Mouse (Mus musculus) CH12.LX (cell line): Measurements from ENCODE around the gene Ccdc188. TPM values are rescaled to one million over a fixed set of nuclear protein-coding genes. Genes with fewer than 3 reads are reported as not detected.

Experiments used
- DNase-seq: peaks from one replicate; pipeline ENCODE4 v3.0.0-alpha.2; 2013; ENCODE audit errors: extremely low read depth
- H3K27ac ChIP-seq: 2 replicates; pipeline ENCODE4 v1.5.1; 2012; ENCODE audit warnings: low read depth, mild to moderate bottlenecking, control low read depth, moderate library complexity; ENCODE audit not compliant: insufficient read depth
- H3K27me3 ChIP-seq: replicated peaks from 2 replicates; pipeline ENCODE3; 2012; ENCODE audit warnings: inconsistent platforms
- H3K36me3 ChIP-seq, 2 experiments: replicated peaks in 1 of 2; 2 replicates each; pipeline versions ENCODE3 to v1.6.1; 2012; ENCODE audit warnings: inconsistent platforms in 1 of 2, low read length in 1 of 2, mild to moderate bottlenecking in 1 of 2, mixed read lengths in 1 of 2, moderate library complexity in 1 of 2; ENCODE audit not compliant: control insufficient read depth in 1 of 2, insufficient read depth in 1 of 2
- H3K4me1 ChIP-seq, 2 experiments: 2 replicates each; pipeline ENCODE4 v1.6.1; 2012; ENCODE audit warnings: inconsistent platforms in 1 of 2, moderate library complexity in 1 of 2; ENCODE audit not compliant: insufficient read depth in 2 of 2, control insufficient read depth in 1 of 2
- H3K4me2 ChIP-seq: 2 replicates; pipeline ENCODE4 v1.6.1; 2012; ENCODE audit warnings: low read depth, mild to moderate bottlenecking, control low read depth; ENCODE audit not compliant: poor library complexity, insufficient read depth, severe bottlenecking
- H3K4me3 ChIP-seq, 3 experiments: fragments of 150-350 bp in 1 of 3; sonication (generic) in 1 of 3; replicated peaks in 1 of 3; 2 replicates each; pipeline versions ENCODE3 to v1.5.1; 2011 to 2012; ENCODE audit warnings: low read depth in 2 of 3, low read length in 2 of 3, mild to moderate bottlenecking in 2 of 3, moderate library complexity in 2 of 3, control low read depth in 1 of 3, improper control_type of control experiment in 1 of 3, inconsistent platforms in 1 of 3, mixed read lengths in 1 of 3; ENCODE audit not compliant: poor library complexity in 1 of 3
- H3K79me2 ChIP-seq: replicated peaks from 2 replicates; pipeline ENCODE4 v1.6.1; 2012; ENCODE audit warnings: mild to moderate bottlenecking, moderate library complexity; ENCODE audit not compliant: control insufficient read depth, poor library complexity, insufficient read depth, severe bottlenecking; ENCODE audit errors: extremely low read depth
- H3K9ac ChIP-seq: 2 replicates; pipeline ENCODE4 v1.6.1; 2012; ENCODE audit warnings: low read depth, mild to moderate bottlenecking, control low read depth, moderate library complexity; ENCODE audit not compliant: insufficient read depth
- H3K9me3 ChIP-seq: replicated peaks from 2 replicates; pipeline ENCODE3; 2012; ENCODE audit warnings: low read length, inconsistent platforms, mixed read lengths
- CHD2 ChIP-seq: IDR thresholded peaks from 2 replicates; pipeline ENCODE4 v1.6.1; 2011; ENCODE audit warnings: low read length, improper control_type of control experiment
- CTCF ChIP-seq, 2 experiments: IDR thresholded peaks in 1 of 2; conservative IDR thresholded peaks in 1 of 2; 2 replicates each; pipeline ENCODE4 v1.5.1; 2011 to 2012; ENCODE audit warnings: low read depth in 2 of 2, low read length in 2 of 2, improper control_type of control experiment in 1 of 2, inconsistent platforms in 1 of 2, mild to moderate bottlenecking in 1 of 2, moderate library complexity in 1 of 2
- E2F4 ChIP-seq: IDR thresholded peaks from 2 replicates; pipeline ENCODE4 v1.6.1; 2011; ENCODE audit warnings: low read depth, low read length, improper control_type of control experiment; ENCODE audit not compliant: insufficient replicate concordance
- EP300 ChIP-seq: IDR thresholded peaks from 2 replicates; pipeline ENCODE4 v1.6.1; 2011; ENCODE audit warnings: low read length, improper control_type of control experiment
- ETS1 ChIP-seq: conservative IDR thresholded peaks from 2 replicates; pipeline ENCODE4 v1.6.1; 2012; ENCODE audit warnings: low read depth, mild to moderate bottlenecking, inconsistent platforms, low read length, improper control_type of control experiment, moderate library complexity
- GABPA ChIP-seq: IDR thresholded peaks from 2 replicates; pipeline ENCODE4 v1.6.1; 2012; ENCODE audit warnings: low read depth, low read length, improper control_type of control experiment, inconsistent platforms; ENCODE audit not compliant: insufficient replicate concordance
- HCFC1 ChIP-seq: IDR thresholded peaks from 2 replicates; pipeline ENCODE4 v1.6.1; 2012; ENCODE audit warnings: low read depth, mild to moderate bottlenecking, inconsistent platforms, low read length, improper control_type of control experiment
- IRF4 ChIP-seq: IDR thresholded peaks from 2 replicates; pipeline ENCODE4 v1.6.1; 2014; ENCODE audit warnings: low read depth, mild to moderate bottlenecking, inconsistent platforms, low read length, improper control_type of control experiment
- JUN ChIP-seq: IDR thresholded peaks from 2 replicates; pipeline ENCODE4 v1.6.1; 2011; ENCODE audit warnings: low read depth, mild to moderate bottlenecking, low read length, improper control_type of control experiment, moderate library complexity; ENCODE audit not compliant: insufficient read depth
- JUND ChIP-seq: conservative IDR thresholded peaks from 2 replicates; pipeline ENCODE4 v1.6.1; 2011; ENCODE audit warnings: low read depth, low read length, improper control_type of control experiment
- KAT2A ChIP-seq: IDR thresholded peaks from 2 replicates; pipeline ENCODE4 v1.6.1; 2012; ENCODE audit warnings: low read length, improper control_type of control experiment, inconsistent platforms; ENCODE audit not compliant: insufficient replicate concordance
- NRF1 ChIP-seq: IDR thresholded peaks from 2 replicates; pipeline ENCODE4 v1.6.1; 2014; ENCODE audit warnings: low read depth, mild to moderate bottlenecking, inconsistent platforms, low read length, improper control_type of control experiment, moderate library complexity
- PAX5 ChIP-seq: IDR thresholded peaks from 2 replicates; pipeline ENCODE4 v1.6.1; 2012; ENCODE audit warnings: low read length, inconsistent platforms, mixed read lengths
- POLR2A ChIP-seq: IDR thresholded peaks from 2 replicates; pipeline ENCODE4 v1.6.1; 2011; ENCODE audit warnings: low read depth, mild to moderate bottlenecking, improper control_type of control experiment, low read length
- POLR2AphosphoS2 ChIP-seq: IDR thresholded peaks from 2 replicates; pipeline ENCODE4 v1.6.1; 2011; ENCODE audit warnings: low read depth, low read length, improper control_type of control experiment
- RAD21 ChIP-seq: IDR thresholded peaks from 2 replicates; pipeline ENCODE4 v1.6.1; 2011; ENCODE audit warnings: low read depth, mild to moderate bottlenecking, low read length, improper control_type of control experiment, moderate library complexity
- SIN3A ChIP-seq: IDR thresholded peaks from 2 replicates; pipeline ENCODE4 v1.6.1; 2012; ENCODE audit warnings: low read length, improper control_type of control experiment, inconsistent platforms
- USF2 ChIP-seq: conservative IDR thresholded peaks from 2 replicates; pipeline ENCODE4 v1.6.1; 2011; ENCODE audit warnings: low read depth, low read length, improper control_type of control experiment
- ZMIZ1 ChIP-seq: IDR thresholded peaks from 2 replicates; pipeline ENCODE4 v1.6.1; 2012; ENCODE audit warnings: low read depth, mild to moderate bottlenecking, inconsistent platforms, low read length, improper control_type of control experiment
- ZNF384 ChIP-seq: IDR thresholded peaks from 2 replicates; pipeline ENCODE4 v1.6.1; 2012; ENCODE audit warnings: low read depth, low read length, improper control_type of control experiment, inconsistent platforms
- dilution Hi-C: fragments of 300-500 bp; cut with MboI; formaldehyde crosslinking; loops from 2 replicates; pipeline ENCODE4 v1.14.3; 2020; ENCODE audit warnings: low sequenced_read_pairs; ENCODE audit not compliant: extremely low pct_unique_long_range_greater_than_20kb, extremely low pct_ligation_motif_present
- in situ Hi-C: fragments of 300-500 bp; cut with MboI; formaldehyde crosslinking; loops from 3 replicates; pipeline ENCODE4 v1.14.3; 2019; ENCODE audit warnings: low sequenced_read_pairs, low pct_ligation_motif_present, low pct_unique_long_range_greater_than_20kb, mixed read lengths
- polyA plus RNA-seq: library from polyadenylated mRNA; unstranded; fragments of >175 nt; gene quantifications from 2 replicates; pipeline ENCODE4 v1.2.1, GENCODE M21; 2012; ENCODE audit warnings: low read depth; ENCODE audit not compliant: insufficient read length
- total RNA-seq, 2 experiments: library from RNA; depleted of rRNA; stranded (reverse); fragments of 300-350 nt in 1 of 2; fragments of >200 nt in 1 of 2; gene quantifications; 2 replicates each; pipeline ENCODE4 v1.2.3; 2012 to 2014

Gene Ccdc188
- total and polyA plus RNA-seq, 3 experiments, result 0.30 TPM; not detected in 2

DNA sequence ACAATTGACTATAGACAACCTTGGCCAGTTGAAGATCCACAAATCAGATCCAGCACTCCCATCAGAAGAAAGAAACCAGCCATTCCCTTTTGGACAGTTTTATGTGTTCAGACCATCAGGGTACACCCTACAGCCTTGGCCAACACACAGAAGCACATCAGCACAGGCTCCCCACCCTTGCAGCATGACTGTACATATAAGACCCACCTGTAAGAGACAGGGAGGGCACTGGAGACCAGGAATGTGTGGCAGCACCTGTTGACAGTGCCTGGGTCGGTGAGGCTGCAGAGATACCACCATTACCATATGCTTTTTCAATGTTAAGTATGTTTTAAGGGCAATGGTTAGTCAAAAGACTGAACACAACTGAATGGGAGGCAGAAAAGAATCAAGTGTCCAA, 36.2 kb downstream of the Ccdc188 start:
- in situ Hi-C loops (loop anchor here (5.0 kb wide), 1 partner anchor 33 kb away; the partner anchor contains the start of gene Dgcr8), dilution Hi-C loops (no loop called here)
- no peak for TF ChIP-seq JUND
- TF ChIP-seq POLR2A, result peak; percentile 44
- no peak overlapping the region for H3K27ac ChIP-seq
- H3K79me2 ChIP-seq, result peaks cover 23% of the 10 kb centered on the region
- H3K9me3 ChIP-seq, result no peaks in the 10 kb centered on the region
- no peak overlapping the region for H3K4me2 ChIP-seq
- H3K36me3 ChIP-seq, result peaks cover 75 to 88% of the 10 kb centered on the region in 2 experiments
- H3K4me3 ChIP-seq, result no peak overlapping the region
- no peaks in the 10 kb centered on the region for H3K27me3 ChIP-seq
- H3K4me1 ChIP-seq, result peaks cover 8 to 24% of the 10 kb centered on the region in 2 experiments
- no peak overlapping the region for H3K9ac ChIP-seq
- no peak for DNase-seq

DNA sequence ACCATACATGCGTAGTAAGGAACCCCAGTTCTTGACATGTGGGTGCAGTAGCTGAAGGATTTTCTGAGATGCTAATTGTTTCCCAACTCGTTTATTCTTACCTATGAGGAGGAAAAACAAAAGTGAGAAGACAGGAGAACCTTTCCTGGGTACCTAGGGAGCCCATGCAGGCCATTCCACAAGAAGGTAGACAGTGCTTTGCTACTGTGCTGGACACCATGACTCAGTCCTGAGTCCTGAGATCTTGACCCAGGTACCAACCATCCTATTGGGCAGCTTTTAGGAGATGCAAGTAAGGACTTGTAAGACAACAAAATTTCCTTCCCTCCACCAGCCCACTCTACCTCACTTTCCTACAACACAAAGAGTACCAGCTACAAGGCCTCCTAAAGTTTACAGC, 40.5 kb downstream of the Ccdc188 start, which contains the start of gene Gm49776:
TSS of gene Gm49776 (minus strand) at position 101 of the 400 bp plus-strand sequence.
- H3K4me1 ChIP-seq, result no peaks in the 10 kb centered on the region
- 0 out of 2 replicates have a peak, but pooled peaks cover 18% of the 10 kb centered on the region for H3K79me2 ChIP-seq
- in situ Hi-C loops, result no loop called here
- no peak for DNase-seq
- H3K4me2 ChIP-seq, result no peak within 1 kb of the TSS
- no peaks in the 10 kb centered on the region for H3K27me3 ChIP-seq
- peaks cover 83 to 92% of the 10 kb centered on the region in 2 experiments for H3K36me3 ChIP-seq
- dilution Hi-C loops, result no loop called here
- TF ChIP-seq EP300 (no peak), POLR2AphosphoS2 (peak; percentile 31; the same call in 1 of the 2 replicates)
- H3K9me3 ChIP-seq, result no peaks in the 10 kb centered on the region
- no peak within 1 kb of the TSS for H3K27ac ChIP-seq
- no peak within 1 kb of the TSS for H3K4me3 ChIP-seq
- no peak within 1 kb of the TSS for H3K9ac ChIP-seq

DNA sequence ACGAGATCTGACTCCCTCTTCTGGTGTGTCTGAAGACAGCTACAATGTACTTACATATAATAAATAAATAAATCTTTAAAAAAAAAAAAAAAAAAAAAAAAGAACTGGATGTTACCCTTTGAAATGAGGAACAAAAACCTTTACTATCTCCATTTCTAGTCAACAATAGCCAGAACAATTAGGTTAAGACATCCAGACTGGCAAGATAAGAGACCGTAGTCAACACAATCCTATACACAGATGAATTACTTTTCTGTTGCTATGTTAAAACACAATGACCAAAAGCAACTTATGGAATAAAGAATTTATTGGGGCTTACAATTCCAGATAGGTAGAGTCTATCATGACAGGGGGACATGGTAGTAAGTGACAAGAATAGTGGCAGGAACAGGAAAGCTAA, 47.3 kb downstream of the Ccdc188 start:
- in situ Hi-C loops, result no loop called here

More for the DNA sequence above, 47.3 kb downstream of the Ccdc188 start:
- Histone ChIP-seq H3K4me3 (no peak overlapping the region), H3K79me2 (peaks cover 35% of the 10 kb centered on the region), H3K4me2 (no peak overlapping the region), H3K36me3 (peaks cover 69 to 90% of the 10 kb centered on the region in 2 experiments), H3K4me1 (no peaks in the 10 kb centered on the region), H3K9me3 (no peaks in the 10 kb centered on the region), H3K27ac (no peak overlapping the region), H3K9ac (no peak overlapping the region), H3K27me3 (no peaks in the 10 kb centered on the region)
- dilution Hi-C loops, result no loop called here
- DNase-seq, result no peak
- no peak for TF ChIP-seq RAD21
- TF ChIP-seq CHD2, result no peak
- no peak for TF ChIP-seq POLR2AphosphoS2
- no peak for TF ChIP-seq ZMIZ1
- no peak for TF ChIP-seq ETS1
- no peak for TF ChIP-seq KAT2A
- no peak for TF ChIP-seq HCFC1
- TF ChIP-seq SIN3A, result no peak
- no peak for TF ChIP-seq PAX5
- no peak for TF ChIP-seq E2F4
- TF ChIP-seq CTCF (conservative IDR thresholded peaks at IDR 0.05 in 1 of 2, IDR thresholded peaks at IDR 0.05 in 1 of 2; ENCODE audit: low read depth in 2 of 2, low read length in 2 of 2), result no peak
- TF ChIP-seq JUN, result no peak
- no peak for TF ChIP-seq POLR2A
- TF ChIP-seq ZNF384, result no peak
- TF ChIP-seq JUND, result no peak
- no peak for TF ChIP-seq IRF4
- TF ChIP-seq GABPA, result no peak
- TF ChIP-seq USF2, result no peak
- no peak for TF ChIP-seq NRF1
